In the genomic region with DNA sequence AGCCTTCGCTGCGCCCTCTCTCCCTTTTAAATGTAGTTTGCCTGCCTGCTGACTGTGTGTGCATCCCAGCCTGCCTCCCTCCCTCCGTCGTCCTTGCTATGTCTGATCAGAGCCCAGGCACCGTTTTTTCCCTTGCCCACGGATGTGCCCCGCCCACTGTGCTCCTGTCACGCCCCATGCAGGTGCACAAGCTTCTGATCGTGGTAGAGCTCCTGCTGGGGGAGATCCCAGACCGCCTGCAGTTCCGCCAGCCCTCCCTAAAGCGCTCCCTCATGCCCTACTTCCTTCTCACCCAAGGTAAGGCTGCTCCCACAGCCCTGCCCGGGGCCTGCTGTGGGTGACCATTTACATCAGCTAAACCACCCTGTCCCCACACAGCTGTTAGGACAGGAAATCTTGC, we compare ENCODE assay signal across 23 mouse cellular contexts. TPM values are rescaled to one million over a fixed set of nuclear protein-coding genes. Genes with fewer than 3 reads are reported as not detected.
A peak's percentile ranks its signal among the peaks of the same experiment; 100 is the strongest.
DNase-seq lines count a peak whose midpoint lies in the region; ATAC-seq and TF ChIP-seq lines count a peak whose summit lies in the region.
"Had no signal": no experiment of that assay in that cellular context is flagged by ENCODE, and none has a peak within 500 bp of the region (broad histone marks: within the 10 kb centered on the region; RNA-seq: fewer than 3 reads in every experiment).

No protein-coding gene starts in this region.

- ATAC-seq in CD4-positive, CD25-positive, alpha-beta regulatory T cell, adult 4 months, result no peak
- no peak for ATAC-seq in kidney, embryonic 15.5 days (replicated peaks; ENCODE audit: low FRiP score)
- peak; percentile 8; the same call in 1 of the 2 replicates for ATAC-seq in megakaryocyte-erythroid progenitor cell, adult 5-6 weeks (replicated peaks; ENCODE audit: low FRiP score, low TSS enrichment, poor library complexity, severe bottlenecking)
- no peak for ATAC-seq in liver, postnatal 0 days
- ATAC-seq: forebrain, embryonic 15.5 days; inflammation-experienced regulatory T-cells, adult 6 months; midbrain, embryonic 13.5 days; Patski had no signal

- TF ChIP-seq EP300 in liver, postnatal 0 days (IDR thresholded peaks at IDR 0.05; ENCODE audit: low read depth), result no peak

- peaks cover 22% of the 10 kb centered on the region for H3K4me1 ChIP-seq in kidney, embryonic 15.5 days
- no peaks in the 10 kb centered on the region for H3K4me1 ChIP-seq in liver, postnatal 0 days (ENCODE audit: insufficient read depth)
- H3K4me1 ChIP-seq: forebrain, embryonic 15.5 days; liver, embryonic 15.5 days; midbrain, embryonic 13.5 days had no signal

- H3K36me3 ChIP-seq in kidney, embryonic 15.5 days, result peaks cover 76% of the 10 kb centered on the region
- peaks cover 61% of the 10 kb centered on the region for H3K36me3 ChIP-seq in liver, postnatal 0 days (replicated peaks; ENCODE audit: insufficient read depth, low read length)

- H3K9me3 ChIP-seq in kidney, embryonic 15.5 days (replicated peaks), result no peaks in the 10 kb centered on the region
- H3K9me3 ChIP-seq in liver, postnatal 0 days (ENCODE audit: low read length), result no peaks in the 10 kb centered on the region
- H3K9me3 ChIP-seq: forebrain, embryonic 15.5 days; heart, embryonic 15.5 days; hindbrain, embryonic 10.5 days; liver, embryonic 15.5 days; midbrain, embryonic 13.5 days had no signal

- no peak overlapping the region for H3K9ac ChIP-seq in kidney, embryonic 15.5 days
- H3K9ac ChIP-seq in liver, postnatal 0 days (replicated peaks), result no peak overlapping the region
- H3K9ac ChIP-seq: forebrain, embryonic 15.5 days; heart, embryonic 15.5 days; liver, embryonic 15.5 days; midbrain, embryonic 13.5 days had no signal

- peak; percentile 27 for DNase-seq in CD4-positive, CD25-positive, alpha-beta regulatory T cell, adult 2 months (ENCODE audit: low read depth, low spot score)
- peak; percentile 41 for DNase-seq in kidney, adult 9 months
- peak; percentile 84 for DNase-seq in thymus, postnatal 25 days
- no peak for DNase-seq in liver, postnatal 0 days
- DNase-seq in spleen, adult 18-20 months, result no peak
- DNase-seq: cerebellum, postnatal 36 days; lung, postnatal 36 days had no signal

- no peak for TF ChIP-seq CTCF in liver, postnatal 0 days (IDR thresholded peaks at IDR 0.05; ENCODE audit: low read depth)

- H3K27me3 ChIP-seq in kidney, embryonic 15.5 days, result no peaks in the 10 kb centered on the region
- H3K27me3 ChIP-seq in liver, postnatal 0 days (ENCODE audit: insufficient read depth, low read length), result no peaks in the 10 kb centered on the region
- H3K27me3 ChIP-seq: forebrain, embryonic 15.5 days; heart, embryonic 15.5 days; liver, embryonic 15.5 days; midbrain, embryonic 13.5 days; Patski had no signal

- H3K4me2 ChIP-seq in kidney, embryonic 15.5 days, result no peak overlapping the region
- H3K4me2 ChIP-seq in liver, postnatal 0 days (ENCODE audit: low read depth, low read length), result no peak overlapping the region
- H3K4me2 ChIP-seq: forebrain, embryonic 15.5 days; heart, embryonic 15.5 days; liver, embryonic 15.5 days; midbrain, embryonic 13.5 days had no signal

- no peak overlapping the region for H3K27ac ChIP-seq in kidney, embryonic 15.5 days
- H3K27ac ChIP-seq in liver, postnatal 0 days (ENCODE audit: low read depth), result no peak overlapping the region
- H3K27ac ChIP-seq: forebrain, embryonic 15.5 days; heart, embryonic 15.5 days; hindbrain, embryonic 10.5 days; liver, embryonic 15.5 days; midbrain, embryonic 13.5 days had no signal

- 72% methylated on average over 13 of the region's 13 CpGs for WGBS in kidney, embryonic 15.5 days
- 62% methylated on average over 13 of the region's 13 CpGs for WGBS in liver, postnatal 0 days (ENCODE audit: insufficient replicate concordance)

- H3K4me3 ChIP-seq in kidney, embryonic 15.5 days (replicated peaks), result no peak overlapping the region
- no peak overlapping the region for H3K4me3 ChIP-seq in liver, postnatal 0 days (ENCODE audit: low read depth, low read length)
- H3K4me3 ChIP-seq: forebrain, embryonic 15.5 days; heart, embryonic 15.5 days; hindbrain, embryonic 10.5 days; liver, embryonic 15.5 days; midbrain, embryonic 13.5 days had no signal

RNA-seq across cellular contexts. Expression of gene Csf3, which starts 7.9 kb away (rescaled TPM):
- not detected for polyA plus RNA-seq in CD4-positive, CD25-positive, alpha-beta regulatory T cell, adult 4 months (2017; shearing (Covaris generic))
- 0.23 TPM in 1 of 2 replicates, not detected in the other for polyA plus RNA-seq in kidney, embryonic 15.5 days (2015; fragmentation: Nextera tagmentation; extraction: Ambion mirVana)
- not detected in 2 replicates for total RNA-seq in megakaryocyte-erythroid progenitor cell, adult 5-6 weeks (2014; fragmentation: Nextera tagmentation)
- not detected in 2 replicates for total RNA-seq in megakaryocyte-erythroid progenitor cell, adult 5-6 weeks (2017)
- polyA plus RNA-seq in liver, postnatal 0 days (2015; fragmentation: Nextera tagmentation; extraction: Ambion mirVana), result not detected in 2 replicates
- total RNA-seq: granulocyte monocyte progenitor cell, adult 5-6 weeks; layer of hippocampus, postnatal 25 days; left cerebral cortex, postnatal 14 days had no signal
- polyA plus RNA-seq: embryonic facial prominence, embryonic 11.5 days; forebrain, embryonic 15.5 days; heart, embryonic 15.5 days; hindbrain, embryonic 10.5 days; inflammation-experienced regulatory T-cells, adult 6 months; liver, embryonic 15.5 days; midbrain, embryonic 13.5 days; neural tube, embryonic 14.5 days had no signal

RNA-seq across cellular contexts. Expression of gene Psmd3, which starts 10.8 kb away (rescaled TPM):
- polyA plus RNA-seq in CD4-positive, CD25-positive, alpha-beta regulatory T cell, adult 4 months (2017; shearing (Covaris generic)), result 10 to 100 TPM; 13.8 to 17.5 TPM
- 262 and 280 TPM in 2 replicates for polyA plus RNA-seq in kidney, embryonic 15.5 days (2015; fragmentation: Nextera tagmentation; extraction: Ambion mirVana)
- 117 and 124 TPM in 2 replicates for total RNA-seq in megakaryocyte-erythroid progenitor cell, adult 5-6 weeks (2014; fragmentation: Nextera tagmentation)
- total RNA-seq in megakaryocyte-erythroid progenitor cell, adult 5-6 weeks (2017), result 84.5 and 117 TPM in 2 replicates
- polyA plus RNA-seq in liver, postnatal 0 days (2015; fragmentation: Nextera tagmentation; extraction: Ambion mirVana), result 67.5 and 71.0 TPM in 2 replicates

RNA-seq across cellular contexts. Expression of gene Gsdma, which starts 29.1 kb away (rescaled TPM):
- under 1 TPM in 1 of 2 experiments, not detected in 1; 0.12 TPM for polyA plus RNA-seq in CD4-positive, CD25-positive, alpha-beta regulatory T cell, adult 4 months (2017; shearing (Covaris generic))
- 0.06 and 0.13 TPM in 2 replicates for polyA plus RNA-seq in kidney, embryonic 15.5 days (2015; fragmentation: Nextera tagmentation; extraction: Ambion mirVana)
- not detected in 2 replicates for total RNA-seq in megakaryocyte-erythroid progenitor cell, adult 5-6 weeks (2014; fragmentation: Nextera tagmentation)
- total RNA-seq in megakaryocyte-erythroid progenitor cell, adult 5-6 weeks (2017), result 0.42 and 0.57 TPM in 2 replicates
- not detected in 2 replicates for polyA plus RNA-seq in liver, postnatal 0 days (2015; fragmentation: Nextera tagmentation; extraction: Ambion mirVana)
- total RNA-seq: granulocyte monocyte progenitor cell, adult 5-6 weeks; layer of hippocampus, postnatal 25 days; left cerebral cortex, postnatal 14 days had no signal
- polyA plus RNA-seq: forebrain, embryonic 15.5 days; heart, embryonic 15.5 days; inflammation-experienced regulatory T-cells, adult 6 months; liver, embryonic 15.5 days; midbrain, embryonic 13.5 days; neural tube, embryonic 14.5 days had no signal

RNA-seq across cellular contexts. Expression of gene Med24, which starts 36.0 kb away (rescaled TPM):
- polyA plus RNA-seq in CD4-positive, CD25-positive, alpha-beta regulatory T cell, adult 4 months (2017; shearing (Covaris generic)), result 10 to 100 TPM; 27.0 to 37.5 TPM
- 58.2 and 64.7 TPM in 2 replicates for polyA plus RNA-seq in kidney, embryonic 15.5 days (2015; fragmentation: Nextera tagmentation; extraction: Ambion mirVana)
- total RNA-seq in megakaryocyte-erythroid progenitor cell, adult 5-6 weeks (2014; fragmentation: Nextera tagmentation), result 62.2 and 78.6 TPM in 2 replicates
- total RNA-seq in megakaryocyte-erythroid progenitor cell, adult 5-6 weeks (2017), result 30.1 and 42.7 TPM in 2 replicates
- polyA plus RNA-seq in liver, postnatal 0 days (2015; fragmentation: Nextera tagmentation; extraction: Ambion mirVana), result 10.5 and 10.9 TPM in 2 replicates

RNA-seq across cellular contexts. Expression of gene Gsdma2, which starts 46.6 kb away (rescaled TPM):
- not detected for polyA plus RNA-seq in CD4-positive, CD25-positive, alpha-beta regulatory T cell, adult 4 months (2017; shearing (Covaris generic))
- not detected in 2 replicates for polyA plus RNA-seq in kidney, embryonic 15.5 days (2015; fragmentation: Nextera tagmentation; extraction: Ambion mirVana)
- total RNA-seq in megakaryocyte-erythroid progenitor cell, adult 5-6 weeks (2014; fragmentation: Nextera tagmentation), result not detected in 2 replicates
- not detected in 2 replicates for total RNA-seq in megakaryocyte-erythroid progenitor cell, adult 5-6 weeks (2017)
- polyA plus RNA-seq in liver, postnatal 0 days (2015; fragmentation: Nextera tagmentation; extraction: Ambion mirVana), result not detected in 2 replicates
- total RNA-seq: granulocyte monocyte progenitor cell, adult 5-6 weeks; left cerebral cortex, postnatal 14 days had no signal
- polyA plus RNA-seq: embryonic facial prominence, embryonic 11.5 days; forebrain, embryonic 15.5 days; heart, embryonic 15.5 days; hindbrain, embryonic 10.5 days; inflammation-experienced regulatory T-cells, adult 6 months; limb, embryonic 14.5 days; liver, embryonic 15.5 days; midbrain, embryonic 13.5 days; neural tube, embryonic 14.5 days; Patski had no signal

Comparison
In these comparisons a context has a peak if more than half of its experiments do, and no peak if none do; other contexts are left out.
1. DNase-seq: peak in CD4-positive, CD25-positive, alpha-beta regulatory T cell, adult 2 months (single experiment), kidney, adult 9 months (single experiment) and thymus, postnatal 25 days (single experiment); none in liver, postnatal 0 days (single experiment) and spleen, adult 18-20 months (0 of 2).